Mouse (Mus musculus) cerebellum, postnatal 4 days (tissue): ENCODE results near the gene Ssu72.
A peak's percentile ranks its signal among the peaks of the same experiment; 100 is the strongest.
"Not testable (repeated sequence)": the region's sequence is repeated elsewhere in the genome, so short reads cannot be mapped to it uniquely, and the experiment has no call there.

Source experiments
- DNase-seq, 2 experiments: peaks; one replicate each; pipeline ENCODE4 v3.0.0; 2022; ENCODE audit warnings: low spot score in 2 of 2, mixed read lengths in 1 of 2

Gene Ssu72

GRCm38 (mm10) chr4:155700425-155700824 lies 4.2 kb upstream of the Ssu72 start:
- DNase-seq, result no peak

- no peak for DNase-seq
Observed at GRCm38 (mm10) chr4:155703425-155703929, 1.1 kb upstream of the Ssu72 start.

GRCm38 (mm10) chr4:155705592-155705929 lies 961 bp downstream of the Ssu72 start:
- DNase-seq, result no peak

GRCm38 (mm10) chr4:155708582-155708981 lies 4.0 kb downstream of the Ssu72 start:
- no peak for DNase-seq

- no peak for DNase-seq
Observed at GRCm38 (mm10) chr4:155708988-155709387, 4.4 kb downstream of the Ssu72 start.

- no peak for DNase-seq
Observed at GRCm38 (mm10) chr4:155710521-155711252, 6.1 kb downstream of the Ssu72 start.

- peak in 1 of 2 experiments; percentile 27 for DNase-seq
Observed at GRCm38 (mm10) chr4:155721668-155722083, 17.1 kb downstream of the Ssu72 start.

- DNase-seq, result no peak
Observed at GRCm38 (mm10) chr4:155727993-155728392, 23.4 kb downstream of the Ssu72 start.

GRCm38 (mm10) chr4:155733267-155733666 lies 28.7 kb downstream of the Ssu72 start:
- no peak for DNase-seq

GRCm38 (mm10) chr4:155734350-155734941 lies 29.8 kb downstream of the Ssu72 start, which contains the start of gene Tmem240:
Tmem240 (plus strand) TSS chr4:155734800.
- peak; percentile 82 to 92 for DNase-seq

GRCm38 (mm10) chr4:155734951-155735702 lies 30.5 kb downstream of the Ssu72 start:
- DNase-seq, result peak in 1 of 2 experiments; percentile 68

- DNase-seq, result no peak
Observed at GRCm38 (mm10) chr4:155735788-155736187, 31.2 kb downstream of the Ssu72 start.

- no peak for DNase-seq
Observed at GRCm38 (mm10) chr4:155736421-155736820, 31.8 kb downstream of the Ssu72 start.

GRCm38 (mm10) chr4:155738262-155738661 lies 33.7 kb downstream of the Ssu72 start:
- no peak for DNase-seq

- no peak for DNase-seq
Observed at GRCm38 (mm10) chr4:155739152-155739551, 34.6 kb downstream of the Ssu72 start.

GRCm38 (mm10) chr4:155739741-155740636 lies 35.4 kb downstream of the Ssu72 start:
- DNase-seq, result peak in 1 of 2 experiments; percentile 60

GRCm38 (mm10) chr4:155740681-155741080 lies 36.1 kb downstream of the Ssu72 start:
- DNase-seq, result not testable (repeated sequence)

- no peak for DNase-seq
Observed at GRCm38 (mm10) chr4:155742684-155743083, 38.1 kb downstream of the Ssu72 start.

- no peak for DNase-seq
Observed at GRCm38 (mm10) chr4:155744474-155744873, 39.9 kb downstream of the Ssu72 start.

GRCm38 (mm10) chr4:155745136-155745535 lies 40.5 kb downstream of the Ssu72 start:
- no peak for DNase-seq

GRCm38 (mm10) chr4:155746036-155746548 lies 41.5 kb downstream of the Ssu72 start:
- no peak for DNase-seq
